Mouse (Mus musculus) embryonic fibroblast, embryonic 13.5 days (primary cell): ENCODE measurements around the gene Ttll11.

Experiments
- CTCF ChIP-seq: IDR thresholded peaks from 2 replicates; pipeline ENCODE4 v1.5.1; 2011; ENCODE audit warnings: mild to moderate bottlenecking, control low read depth, low read length, moderate library complexity, borderline replicate concordance; ENCODE audit not compliant: insufficient read depth
- POLR2A ChIP-seq: IDR thresholded peaks from 2 replicates; pipeline ENCODE4 v1.6.1; 2011; ENCODE audit warnings: low read depth, mild to moderate bottlenecking, control low read depth, low read length, moderate library complexity

DNA sequence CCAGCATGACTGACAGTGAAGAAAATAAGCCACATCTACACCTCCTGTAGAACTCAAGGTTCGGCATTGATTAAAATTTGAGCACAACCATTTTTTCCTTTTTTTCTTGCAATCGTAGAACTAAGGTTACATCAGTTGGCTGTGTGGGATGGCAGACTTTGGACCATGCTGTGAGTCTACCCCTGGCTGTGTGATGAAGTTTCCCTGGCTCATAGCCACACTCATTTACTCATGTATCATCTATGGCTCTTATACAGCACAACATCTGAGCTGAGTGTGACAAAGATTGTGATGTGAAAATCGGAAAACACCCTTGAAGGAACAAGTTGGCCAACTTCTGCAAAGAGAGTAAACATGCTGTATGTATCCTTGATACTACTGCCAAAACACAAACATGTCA lies 56.8 kb downstream of the Ttll11 start:
- TF ChIP-seq CTCF = no peak
- no peak for TF ChIP-seq POLR2A
